Mouse (Mus musculus) adrenal gland, adult 8-10 months (tissue): Measurements from ENCODE around the gene Lgi4. TPM values are rescaled to one million over a fixed set of nuclear protein-coding genes. Genes with fewer than 3 reads are reported as not detected.

Experiments
- DNase-seq: peaks from one replicate; pipeline ENCODE4 v3.0.0; 2022
- total RNA-seq, 4 experiments: library from RNA; stranded (reverse); gene quantifications; 2 replicates each; pipeline ENCODE4 v1.2.4; 2022

Gene Lgi4
- total RNA-seq = 1 to 10 TPM; 2.8 to 8.8 (median 4.2) TPM

GRCm38 (mm10) chr7:31059108-31059507 is at the start of gene Lgi4:
Lgi4 (plus strand) TSS chr7:31059342.
- DNase-seq = peak; percentile 69

- DNase-seq = no peak
These were observed 46.2 kb upstream of the Lgi4 start for GRCm38 (mm10) chr7:31012971-31013370.

- no peak for DNase-seq
These were observed 41.8 kb upstream of the Lgi4 start for GRCm38 (mm10) chr7:31017104-31017901.

DNA sequence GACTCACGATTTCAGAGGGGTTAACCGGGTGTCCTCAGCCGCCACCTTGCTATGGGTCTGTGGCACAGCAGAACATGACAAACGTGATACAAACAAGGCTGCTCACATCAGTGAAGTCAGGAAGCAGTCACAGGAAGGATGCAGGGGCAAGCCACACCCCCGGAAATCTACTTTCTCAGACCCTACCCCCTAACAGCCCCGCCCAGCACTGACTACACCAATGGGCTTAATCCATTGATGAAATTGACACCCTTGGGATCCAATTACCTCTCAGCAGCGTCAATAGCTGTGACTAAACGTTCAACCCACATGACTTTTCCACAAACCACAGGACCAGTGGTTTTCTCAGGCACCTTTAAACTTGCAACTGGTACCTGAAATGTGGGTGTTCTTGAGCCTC is 30.5 kb upstream of the Lgi4 start:
- no peak for DNase-seq

- DNase-seq = no peak
These were observed 28.4 kb upstream of the Lgi4 start for GRCm38 (mm10) chr7:31030717-31031116.

GRCm38 (mm10) chr7:31031731-31032130 is 27.4 kb upstream of the Lgi4 start:
- no peak for DNase-seq

DNA sequence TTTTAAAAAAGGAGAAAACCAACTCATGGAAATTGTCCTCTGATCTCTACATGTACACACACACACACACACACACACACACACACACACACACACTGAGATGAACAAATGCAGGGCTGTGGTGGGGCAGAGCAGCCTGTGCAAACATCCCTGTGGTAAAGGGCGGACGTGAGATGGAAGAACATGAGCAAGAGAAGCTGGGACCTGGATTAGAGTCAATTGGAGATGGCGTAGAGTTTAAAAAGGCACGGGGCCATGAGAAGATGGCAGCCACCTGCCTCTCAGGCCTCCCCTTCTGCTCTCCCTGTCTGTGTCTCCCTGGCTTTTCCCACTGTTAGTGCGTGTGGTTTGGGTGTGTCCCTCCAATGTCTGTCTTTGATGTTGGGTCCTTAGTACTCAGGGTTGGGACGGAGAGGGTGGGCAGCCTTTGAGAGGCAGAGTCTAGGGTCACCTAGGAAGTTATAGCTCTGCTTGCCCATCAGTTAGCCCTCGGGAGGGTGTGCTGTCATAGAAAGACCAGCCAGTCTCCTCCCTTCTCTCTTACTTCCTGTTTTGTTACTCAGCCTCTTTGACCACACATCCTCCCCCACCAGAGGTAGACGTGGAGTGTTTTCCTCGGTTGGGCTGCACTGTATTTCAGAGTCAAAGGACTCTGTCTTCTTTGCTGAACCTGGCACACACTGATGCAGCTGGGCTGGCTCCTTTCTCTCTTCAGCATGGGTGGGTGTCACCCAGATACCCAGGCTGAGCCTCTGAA is 25.6 kb upstream of the Lgi4 start:
- DNase-seq = no peak

DNA sequence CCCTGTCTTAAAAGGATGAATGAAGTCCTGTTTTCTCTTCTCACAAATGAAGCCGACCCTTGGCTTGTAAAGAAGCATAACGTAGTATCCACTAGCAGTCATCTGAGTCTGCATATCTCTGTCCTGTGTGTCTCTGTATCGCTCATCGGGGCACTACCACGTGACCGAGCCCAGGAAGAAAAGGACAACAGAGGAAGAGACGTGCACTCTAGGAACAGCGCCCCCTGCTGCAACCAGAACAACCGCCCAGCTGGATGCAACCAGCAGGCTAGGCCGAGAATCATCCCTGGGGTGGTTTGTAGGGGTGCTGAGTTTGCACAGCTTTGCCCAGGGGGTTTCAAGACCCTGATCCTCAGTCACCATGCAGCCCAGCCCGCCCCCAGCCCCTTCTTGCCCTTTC is 24.4 kb upstream of the Lgi4 start:
- DNase-seq = no peak

DNA sequence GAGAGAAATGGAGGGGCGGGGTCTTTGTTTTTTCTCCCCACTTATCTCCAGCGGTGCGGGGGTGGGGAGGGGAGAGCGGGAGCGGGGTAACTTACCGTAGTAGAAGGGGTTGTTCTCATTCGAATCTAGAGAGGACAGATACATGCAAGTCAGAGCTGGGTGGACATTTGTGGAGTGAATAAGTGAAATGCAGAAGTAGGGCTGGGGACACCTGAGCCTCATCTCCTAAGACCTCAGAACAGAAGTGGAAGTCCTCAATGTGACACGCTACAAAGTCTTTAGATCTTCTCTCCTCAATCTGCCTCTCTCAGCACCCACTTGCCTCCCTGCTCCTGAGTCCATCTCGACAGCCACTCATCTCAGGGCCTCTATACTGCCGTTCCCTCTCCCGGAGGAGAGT is 23.9 kb upstream of the Lgi4 start:
- DNase-seq = no peak

GRCm38 (mm10) chr7:31036917-31037316 is 22.2 kb upstream of the Lgi4 start:
- DNase-seq = no peak

GRCm38 (mm10) chr7:31037675-31038074 is 21.5 kb upstream of the Lgi4 start:
- no peak for DNase-seq

- DNase-seq = no peak
These were observed 20.1 kb upstream of the Lgi4 start for GRCm38 (mm10) chr7:31039011-31039410.

GRCm38 (mm10) chr7:31040281-31041022 is 18.7 kb upstream of the Lgi4 start:
- no peak for DNase-seq

- no peak for DNase-seq
These were observed 18.1 kb upstream of the Lgi4 start for GRCm38 (mm10) chr7:31041023-31041407.

- peak; percentile 54 for DNase-seq
These were observed 17.4 kb upstream of the Lgi4 start for GRCm38 (mm10) chr7:31041662-31042315.

DNA sequence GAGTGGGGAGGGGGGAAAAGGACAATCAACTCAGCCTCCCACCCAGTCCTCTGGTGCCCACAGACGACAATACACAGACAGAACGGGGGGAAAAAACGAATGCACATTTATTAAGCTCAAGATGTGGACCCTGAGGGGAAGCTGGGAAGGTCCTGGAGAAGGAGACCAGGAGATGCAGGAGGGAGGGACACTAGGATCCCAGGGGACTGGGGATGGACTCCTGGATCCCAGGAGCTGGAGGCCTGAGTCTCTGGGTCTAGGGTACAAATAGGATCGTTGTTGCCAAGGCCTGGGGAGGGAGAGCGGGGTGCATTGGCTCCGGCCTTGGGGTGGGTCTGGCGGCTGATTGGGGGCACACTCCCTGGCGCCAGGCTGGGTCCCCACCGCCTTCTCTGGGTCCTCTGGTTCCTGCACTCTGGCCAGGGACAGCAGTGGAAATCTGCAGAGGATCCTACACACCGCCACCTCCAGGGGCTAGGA is 16.7 kb upstream of the Lgi4 start, which contains the start of gene Fxyd5:
Gene Fxyd5 (minus strand): TSS at position 51 of the 480 bp plus-strand sequence.
- no peak for DNase-seq

DNA sequence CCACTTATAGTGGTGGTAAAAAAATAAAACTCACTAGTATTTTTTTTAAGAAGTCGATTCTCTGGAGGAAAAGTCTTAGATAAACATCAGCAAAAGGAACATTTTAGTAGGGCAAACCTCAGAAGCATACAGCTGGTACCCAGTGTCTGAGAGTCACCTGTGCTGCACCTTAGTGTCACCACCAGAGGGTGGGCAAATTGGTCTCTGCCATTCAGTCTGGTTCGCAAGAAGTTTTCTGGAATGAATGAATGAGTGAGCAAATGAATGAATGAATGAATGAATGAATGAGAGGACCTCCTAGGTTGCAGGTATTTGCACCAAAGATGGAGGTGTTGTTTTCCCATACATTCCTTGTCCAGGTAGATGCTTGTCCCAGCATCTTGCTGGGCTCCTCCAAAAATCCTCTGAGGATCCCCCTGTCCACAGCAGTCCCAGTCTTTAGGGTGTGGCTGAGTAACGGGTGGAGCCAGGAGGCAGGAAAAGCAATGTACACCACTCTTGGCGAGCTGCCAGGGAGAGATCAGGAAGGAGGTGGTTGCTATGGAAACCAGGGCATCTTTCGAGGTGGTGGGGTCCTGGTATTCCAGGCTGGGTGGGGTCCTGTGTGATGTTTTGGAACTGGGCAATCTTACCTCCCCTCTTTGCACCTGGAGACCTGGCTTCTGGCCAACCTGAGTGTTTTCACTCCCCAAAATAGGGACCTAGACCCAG is 9.9 kb upstream of the Lgi4 start:
- DNase-seq = no peak

DNA sequence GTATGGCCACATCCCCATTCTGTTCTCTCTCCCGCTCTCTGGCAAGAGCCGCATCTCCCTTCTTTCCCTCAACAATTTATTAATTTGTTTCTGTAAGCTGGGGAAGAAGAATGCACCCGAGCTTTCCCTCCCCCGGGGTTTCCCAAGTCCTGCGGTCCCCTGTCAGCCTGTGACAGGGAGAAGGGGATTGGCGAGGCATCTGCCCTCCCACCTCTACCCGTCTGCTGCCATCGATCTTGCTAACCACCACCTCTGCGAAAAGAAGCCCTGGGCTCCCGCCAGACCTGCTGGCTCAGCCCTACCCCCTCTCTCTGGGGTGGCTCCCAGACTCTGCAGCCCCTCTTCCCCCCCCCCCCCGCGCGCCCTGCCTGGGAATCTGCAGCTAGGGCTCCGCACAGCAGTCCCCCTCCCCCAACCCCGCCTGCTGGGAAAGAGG is 9.3 kb upstream of the Lgi4 start:
- no peak for DNase-seq

DNA sequence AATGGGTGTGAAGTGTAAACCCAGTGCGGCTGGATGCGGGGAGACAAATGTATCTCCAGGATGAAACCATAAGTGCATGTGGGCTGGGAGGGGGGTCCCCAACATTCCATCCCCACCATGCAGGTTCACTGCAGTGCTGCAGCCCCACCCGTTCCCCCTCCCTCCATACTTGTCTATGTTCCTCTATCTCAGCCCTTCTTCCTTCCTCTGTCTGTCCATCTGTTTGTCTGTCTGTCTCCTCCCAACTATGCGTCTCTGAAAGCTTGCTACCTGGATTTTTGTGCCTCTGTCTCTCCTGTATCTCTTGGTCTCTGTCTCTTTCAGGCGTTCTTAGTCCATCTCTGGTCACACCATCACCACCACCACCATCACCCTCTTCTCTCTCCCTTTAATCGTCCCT is 8.7 kb upstream of the Lgi4 start:
- DNase-seq = no peak

- DNase-seq = no peak
These were observed 8.2 kb upstream of the Lgi4 start for GRCm38 (mm10) chr7:31050921-31051320.

DNA sequence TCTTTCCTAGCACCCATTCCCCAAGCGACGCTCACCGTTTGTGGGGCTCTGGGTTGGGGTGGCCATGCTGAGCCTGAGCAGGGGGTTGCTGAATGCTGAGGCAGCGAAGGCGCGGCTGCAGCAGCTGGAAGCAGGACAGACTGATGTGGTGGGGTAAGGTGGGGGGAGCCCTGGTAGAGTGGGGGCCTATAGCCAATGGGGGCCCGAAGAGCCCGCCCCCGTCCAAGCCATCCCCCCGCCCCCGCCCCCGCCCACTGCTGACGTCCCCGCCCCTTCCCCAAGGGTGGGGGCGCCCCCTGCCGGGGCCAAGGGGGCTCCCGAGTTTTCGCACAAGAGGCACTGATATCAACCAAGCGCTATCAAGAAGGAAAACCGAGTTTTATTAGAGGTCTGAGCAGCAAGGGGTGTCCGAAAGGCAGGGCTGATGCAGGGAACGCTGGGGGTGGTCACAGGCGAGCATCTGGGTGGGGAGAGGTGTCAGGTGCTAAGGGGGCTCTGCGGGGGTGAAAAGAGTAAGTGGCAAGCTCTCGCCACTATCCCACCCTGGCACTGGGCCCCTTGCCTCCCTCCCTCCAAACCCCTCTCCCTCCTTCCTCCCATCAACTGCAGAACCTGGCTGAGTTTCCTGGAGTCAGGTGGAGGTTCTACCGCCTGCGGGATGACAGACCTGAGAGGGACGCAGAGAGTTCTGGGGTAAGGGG is 7.7 kb upstream of the Lgi4 start, which contains the start of gene Fxyd7:
Gene Fxyd7 (minus strand): TSS at position 147 of the 701 bp plus-strand sequence.
- no peak for DNase-seq
